Mouse (Mus musculus) frontal cortex, postnatal 14 days (tissue): ENCODE data around the gene Klk10.

Experiments
- DNase-seq, 2 experiments: peaks; one replicate each; pipeline ENCODE4 v3.0.0; 2022; ENCODE audit warnings: low spot score in 2 of 2

Gene Klk10

DNA sequence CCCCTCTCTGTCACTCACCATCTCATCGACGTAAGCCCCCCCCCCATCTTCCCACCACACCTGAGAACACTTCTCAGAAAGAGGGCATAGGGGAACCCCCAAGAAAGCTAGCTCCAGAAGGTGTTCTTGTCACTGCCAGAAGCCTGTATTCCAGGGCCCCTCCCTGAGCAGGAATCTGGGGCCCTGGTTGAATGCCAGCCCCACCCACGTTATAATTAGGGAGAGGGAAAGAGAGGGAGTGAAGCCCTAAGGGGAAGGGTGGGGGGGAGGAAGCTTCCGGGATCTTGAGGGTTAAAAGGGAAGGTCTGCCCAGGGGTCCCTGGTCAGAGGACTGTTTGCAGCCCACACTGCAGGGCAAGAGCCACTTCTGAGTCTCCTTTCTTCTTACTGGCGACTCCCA is at the start of gene Klk10:
Gene Klk10 (plus strand): TSS at position 290 of the 400 bp plus-strand sequence.
- no peak for DNase-seq

DNA sequence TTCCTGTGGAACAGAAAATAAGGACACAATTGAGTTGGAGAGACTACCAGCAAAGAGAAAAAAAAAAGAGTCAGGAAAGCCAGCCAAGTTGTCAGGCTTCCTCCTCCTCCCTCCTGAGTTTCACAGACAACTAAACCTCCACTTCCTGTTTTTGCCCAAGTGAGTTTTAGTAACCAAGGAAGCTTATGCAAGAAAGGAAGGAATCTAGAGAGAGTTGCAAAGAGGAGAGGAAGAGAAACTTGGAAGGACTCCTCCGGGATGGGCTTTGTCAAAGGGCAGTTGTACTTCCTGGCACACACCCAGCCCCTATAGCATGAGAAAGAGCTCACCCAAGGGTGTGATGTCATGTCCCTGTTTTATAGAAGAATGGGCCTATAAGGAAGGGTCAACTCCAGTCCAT is 33.0 kb upstream of the Klk10 start:
- no peak for DNase-seq

DNA sequence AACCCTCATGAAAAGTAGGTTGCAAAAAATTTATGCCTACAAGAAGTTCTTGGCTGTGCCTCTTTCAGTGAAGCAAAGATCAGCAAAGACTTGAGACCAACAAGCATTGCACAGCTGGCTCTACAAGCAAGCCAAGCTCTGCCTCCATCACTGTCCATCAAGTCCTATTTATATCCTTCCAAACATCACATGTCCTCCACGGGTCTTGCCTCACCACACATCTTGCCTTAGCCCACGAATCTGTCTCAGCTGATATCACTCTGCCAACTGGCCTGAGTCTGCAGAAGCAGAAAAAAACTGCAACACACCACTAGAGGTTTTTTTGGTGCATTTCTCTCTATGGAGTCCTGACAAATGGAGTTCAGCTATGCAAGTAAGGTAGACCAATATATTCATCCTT is 28.0 kb upstream of the Klk10 start:
- DNase-seq: no peak

DNA sequence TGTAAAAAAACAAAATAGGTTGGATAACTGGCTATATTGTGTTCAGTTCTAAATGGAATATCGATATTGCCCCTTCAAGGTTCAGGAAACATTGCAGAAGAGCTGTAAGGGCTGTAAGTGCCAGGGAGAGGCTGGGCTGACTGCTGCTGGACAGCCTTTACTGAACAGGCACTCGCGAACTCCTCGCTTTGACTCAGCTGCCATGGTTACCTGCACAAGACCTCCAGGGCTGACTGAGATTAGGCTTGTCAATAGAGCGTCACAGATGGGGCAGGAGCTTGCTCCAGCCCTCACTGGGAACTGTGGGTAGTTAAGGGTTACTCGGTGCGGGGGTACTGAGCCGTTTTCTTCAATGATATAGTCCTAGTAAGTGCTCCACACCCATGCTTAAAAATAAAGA is 14.4 kb upstream of the Klk10 start:
- DNase-seq: no peak

DNA sequence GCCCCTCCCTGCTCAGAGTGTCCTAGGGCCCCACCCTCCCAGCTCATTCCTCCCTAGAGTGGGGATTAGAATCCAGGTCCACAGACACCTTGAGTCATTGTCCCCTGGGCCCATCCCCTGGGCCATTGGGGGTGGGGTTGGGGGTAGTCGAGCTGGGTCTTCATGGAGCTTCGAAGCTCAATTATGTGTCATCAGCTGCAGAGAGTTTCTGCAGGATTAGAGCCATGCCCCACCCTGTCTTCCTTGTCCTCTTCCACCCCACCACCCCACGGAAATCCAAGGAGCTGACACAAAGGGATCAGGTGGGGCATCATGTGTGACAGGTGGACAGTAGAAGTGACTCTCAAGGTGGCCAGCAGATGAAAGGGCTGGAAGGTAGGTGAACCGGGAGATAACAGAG is 12.2 kb upstream of the Klk10 start, which contains the start of gene Klk12:
Gene Klk12 (plus strand): TSS at position 301 of the 400 bp plus-strand sequence.
- DNase-seq: no peak

DNA sequence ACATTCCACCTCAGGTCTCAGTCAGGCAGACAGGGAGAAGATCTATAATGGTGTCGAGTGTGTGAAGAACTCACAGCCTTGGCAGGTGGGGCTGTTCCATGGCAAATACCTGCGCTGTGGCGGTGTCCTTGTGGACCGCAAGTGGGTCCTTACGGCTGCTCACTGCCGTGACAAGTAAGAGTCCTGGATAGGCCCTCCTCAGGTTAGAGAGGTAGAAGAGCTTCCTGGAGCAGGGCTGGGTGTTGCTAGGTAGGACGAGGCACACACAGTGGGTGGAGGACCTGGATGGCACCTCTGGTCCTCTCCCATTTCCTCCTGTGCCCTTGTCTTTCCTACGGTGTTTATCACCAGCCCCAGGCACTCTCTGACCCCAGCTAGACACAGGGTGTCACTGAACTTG is 11.2 kb upstream of the Klk10 start:
- no peak for DNase-seq

DNA sequence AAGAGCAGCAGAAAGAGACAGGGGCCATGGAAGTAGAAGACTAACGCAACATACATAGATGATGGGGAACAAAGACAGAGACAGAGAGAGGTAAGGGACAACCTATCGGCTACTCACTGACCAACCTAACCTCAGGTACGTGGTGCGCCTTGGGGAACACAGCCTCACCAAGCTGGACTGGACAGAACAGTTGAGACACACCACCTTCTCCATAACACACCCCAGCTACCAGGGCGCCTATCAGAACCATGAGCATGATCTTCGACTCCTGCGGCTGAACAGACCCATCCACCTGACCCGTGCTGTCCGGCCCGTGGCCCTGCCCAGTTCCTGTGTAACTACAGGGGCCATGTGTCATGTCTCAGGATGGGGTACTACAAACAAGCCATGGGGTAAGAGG is 10.1 kb upstream of the Klk10 start:
- DNase-seq: no peak

DNA sequence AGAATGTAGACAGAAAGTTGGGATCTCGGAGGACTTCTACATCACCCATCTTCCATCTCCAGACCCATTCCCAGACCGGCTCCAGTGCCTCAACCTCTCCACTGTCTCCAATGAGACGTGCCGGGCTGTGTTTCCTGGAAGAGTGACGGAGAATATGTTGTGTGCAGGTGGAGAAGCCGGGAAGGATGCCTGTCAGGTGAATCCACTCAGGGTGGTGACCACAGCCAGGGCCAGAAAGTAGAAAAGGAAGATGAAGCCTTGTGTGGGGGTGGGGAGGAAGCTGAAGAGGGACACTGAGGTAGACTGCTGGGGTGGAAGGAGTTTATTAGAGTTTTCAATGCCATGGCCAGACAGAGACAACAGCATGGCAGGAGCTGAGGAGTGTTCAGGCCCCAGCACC is 8.9 kb upstream of the Klk10 start:
- DNase-seq: no peak

DNA sequence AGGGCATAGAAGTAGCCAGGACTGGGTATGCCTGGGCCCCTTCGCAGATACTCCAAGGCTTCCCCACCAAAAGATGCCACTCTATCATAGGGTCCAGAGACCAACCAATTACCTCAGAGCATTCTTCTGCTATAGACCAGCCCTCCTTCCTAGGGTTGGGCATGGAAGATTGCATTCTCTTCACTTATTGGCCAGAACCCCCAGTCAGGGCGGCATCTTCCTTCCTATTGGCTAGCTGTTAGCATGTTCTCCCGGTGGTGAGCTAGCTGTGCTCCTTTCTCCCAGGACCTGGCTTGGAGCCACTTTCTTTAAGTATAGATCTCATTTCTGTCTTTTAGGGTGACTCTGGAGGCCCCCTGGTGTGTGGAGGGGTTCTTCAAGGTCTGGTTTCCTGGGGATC is 7.9 kb upstream of the Klk10 start:
- DNase-seq: no peak

DNA sequence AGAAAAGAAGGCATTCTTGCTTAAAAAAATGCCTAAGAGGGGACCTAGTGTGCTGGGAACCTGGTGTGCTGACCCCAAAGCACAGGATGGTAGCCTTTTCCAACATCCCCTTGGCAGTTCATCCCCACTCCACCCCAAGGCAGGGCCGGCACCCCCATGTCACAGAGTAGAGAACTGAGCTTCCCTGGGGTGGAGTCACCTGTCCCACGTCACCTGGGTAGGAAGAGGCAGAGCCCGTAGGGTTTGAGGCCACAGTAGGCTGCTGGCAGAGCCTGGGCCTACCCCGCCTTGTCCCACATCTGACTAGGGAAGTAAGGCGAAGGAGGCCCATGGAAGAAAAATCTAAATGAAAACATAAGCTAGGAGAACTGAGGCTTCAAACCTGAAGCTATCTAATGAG is 6.5 kb upstream of the Klk10 start, which contains the start of gene Klk11:
Gene Klk11 (plus strand): TSS at position 241 of the 400 bp plus-strand sequence.
- no peak for DNase-seq

DNA sequence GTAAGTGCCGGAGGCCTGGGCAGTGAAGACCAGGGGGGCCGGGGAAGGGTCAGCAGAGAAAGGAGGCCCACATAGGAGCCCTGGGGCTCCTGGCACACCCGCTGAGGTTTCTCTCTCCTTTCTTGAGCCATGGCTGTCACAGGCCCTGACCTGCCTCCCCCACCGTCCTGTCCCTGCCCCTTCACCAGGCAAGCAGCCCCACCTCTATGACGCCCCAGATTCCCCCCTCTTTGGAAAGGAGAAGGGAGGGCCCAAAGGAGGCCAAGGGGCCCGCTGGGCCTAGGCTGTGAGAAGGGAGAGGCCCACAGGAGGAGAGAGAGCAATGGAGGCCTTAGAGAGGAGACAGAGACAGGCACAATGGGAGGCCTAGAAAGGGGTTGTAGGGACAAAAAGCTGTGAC is 6.0 kb upstream of the Klk10 start:
- no peak for DNase-seq

DNA sequence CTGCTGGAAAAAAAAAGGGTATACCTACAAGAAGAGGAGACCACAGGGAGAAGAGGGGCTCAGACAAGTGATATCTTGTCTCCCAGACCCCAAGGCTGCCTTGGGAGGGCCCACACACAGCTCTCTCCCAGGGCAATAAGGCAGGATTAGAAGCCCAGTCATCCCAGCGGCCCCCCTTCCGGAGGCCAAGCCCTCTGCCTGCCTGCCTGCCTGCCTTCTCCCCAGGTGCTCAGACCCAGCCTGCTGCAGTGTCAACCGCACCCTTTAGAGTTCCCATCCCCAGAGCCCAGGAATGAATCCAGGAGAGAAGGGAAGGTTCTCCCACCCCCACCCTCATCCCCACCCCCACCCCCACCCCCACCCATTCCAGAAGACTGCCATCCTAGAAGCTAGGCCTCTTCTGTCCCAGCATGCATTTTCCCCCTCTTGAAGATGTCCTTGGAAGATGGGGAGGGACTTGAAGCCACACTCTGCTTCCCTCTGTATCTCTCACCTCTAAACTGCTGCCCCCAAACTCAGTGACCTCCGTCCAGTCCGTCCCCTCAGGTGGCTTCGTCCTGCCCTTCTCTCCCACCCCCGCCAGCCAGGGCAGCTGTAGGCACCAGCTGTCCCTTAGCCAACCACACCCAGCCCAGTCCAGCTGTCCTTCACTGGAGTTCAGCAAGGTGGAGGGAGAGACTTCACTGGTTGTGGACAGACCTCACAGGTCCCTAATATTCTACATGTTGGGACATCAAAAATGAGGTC is 5.4 kb upstream of the Klk10 start:
- DNase-seq: no peak

DNA sequence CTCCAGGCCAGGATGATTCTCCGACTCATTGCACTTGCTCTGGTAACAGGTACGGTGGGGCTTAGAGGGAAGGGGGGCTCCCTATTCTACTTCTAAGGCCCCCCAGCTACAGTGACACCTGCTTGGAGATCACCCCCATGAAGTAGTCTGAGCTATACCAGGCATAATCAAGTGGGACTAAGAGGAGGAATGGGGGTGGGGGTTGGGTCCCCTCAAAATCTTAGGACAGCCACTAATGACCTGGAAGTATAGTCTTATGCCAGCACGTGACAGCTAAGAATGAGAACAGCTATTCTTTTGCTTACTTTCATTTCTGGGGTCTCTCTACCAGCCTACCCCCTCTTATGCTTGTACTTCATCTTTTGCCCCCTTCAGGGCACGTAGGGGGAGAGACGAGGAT is 4.3 kb upstream of the Klk10 start:
- DNase-seq: no peak

DNA sequence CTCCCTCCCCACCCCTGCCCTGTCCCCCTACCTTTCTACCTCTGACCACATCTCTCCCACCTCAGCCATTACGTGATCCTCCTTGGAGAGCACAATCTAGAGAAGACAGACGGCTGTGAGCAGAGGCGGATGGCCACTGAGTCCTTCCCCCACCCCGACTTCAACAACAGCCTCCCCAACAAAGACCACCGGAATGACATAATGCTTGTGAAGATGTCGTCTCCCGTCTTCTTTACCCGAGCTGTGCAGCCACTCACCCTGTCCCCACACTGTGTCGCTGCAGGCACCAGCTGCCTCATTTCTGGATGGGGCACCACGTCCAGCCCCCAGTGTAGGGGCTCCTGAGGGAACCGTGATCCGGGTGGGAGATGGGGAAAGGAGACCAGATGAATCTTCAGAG is 3.4 kb upstream of the Klk10 start:
- no peak for DNase-seq

DNA sequence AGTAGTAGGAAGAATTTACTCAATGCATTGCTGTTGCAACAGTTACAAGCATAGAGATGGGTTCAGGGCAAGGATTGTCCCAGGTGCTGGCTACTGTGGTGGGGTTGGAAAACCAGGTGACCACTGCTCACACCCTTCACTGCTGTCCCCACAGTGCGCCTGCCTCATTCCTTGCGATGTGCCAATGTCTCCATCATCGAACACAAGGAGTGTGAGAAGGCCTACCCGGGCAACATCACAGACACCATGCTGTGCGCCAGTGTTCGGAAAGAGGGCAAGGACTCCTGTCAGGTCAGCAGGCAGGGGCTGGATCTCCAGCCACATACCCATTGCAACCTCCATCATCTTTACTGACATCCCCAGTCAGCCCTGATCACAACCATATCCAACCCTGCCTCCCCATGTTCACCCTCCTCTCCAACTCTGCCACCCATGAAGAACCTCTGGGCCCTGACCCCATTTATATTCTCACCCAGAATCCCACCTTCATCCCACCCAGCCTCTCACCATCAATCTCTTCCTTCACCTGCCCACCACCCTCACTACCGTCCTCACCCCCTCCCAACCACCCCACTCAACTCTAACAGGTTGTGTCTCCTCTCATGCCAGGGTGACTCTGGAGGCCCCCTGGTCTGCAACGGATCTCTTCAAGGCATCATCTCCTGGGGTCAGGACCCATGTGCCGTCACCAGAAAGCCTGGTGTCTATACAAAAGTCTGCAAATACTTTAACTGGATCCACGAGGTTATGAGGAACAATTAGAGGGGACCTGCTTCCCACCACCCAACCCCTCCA is 2.5 kb upstream of the Klk10 start:
- no peak for DNase-seq

DNA sequence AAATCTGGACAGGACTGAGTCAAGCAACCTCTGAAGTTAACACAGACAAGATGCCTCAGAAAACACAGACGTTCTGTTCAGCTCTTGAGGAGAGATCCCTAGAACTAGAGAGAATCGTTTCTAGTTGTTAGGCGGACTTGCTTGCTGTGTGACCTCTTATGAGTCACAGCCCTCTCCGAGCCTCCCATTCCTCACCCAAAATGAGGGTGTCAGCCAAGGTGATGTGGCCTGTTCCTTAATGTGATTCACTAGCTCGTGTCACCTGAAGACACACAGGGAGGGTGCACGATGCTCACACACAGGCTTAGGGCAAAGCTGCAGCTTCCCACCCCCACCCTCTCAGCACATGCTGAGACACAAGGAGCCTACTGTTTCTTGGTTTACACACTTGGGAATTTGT is 594 bp upstream of the Klk10 start:
- no peak for DNase-seq

DNA sequence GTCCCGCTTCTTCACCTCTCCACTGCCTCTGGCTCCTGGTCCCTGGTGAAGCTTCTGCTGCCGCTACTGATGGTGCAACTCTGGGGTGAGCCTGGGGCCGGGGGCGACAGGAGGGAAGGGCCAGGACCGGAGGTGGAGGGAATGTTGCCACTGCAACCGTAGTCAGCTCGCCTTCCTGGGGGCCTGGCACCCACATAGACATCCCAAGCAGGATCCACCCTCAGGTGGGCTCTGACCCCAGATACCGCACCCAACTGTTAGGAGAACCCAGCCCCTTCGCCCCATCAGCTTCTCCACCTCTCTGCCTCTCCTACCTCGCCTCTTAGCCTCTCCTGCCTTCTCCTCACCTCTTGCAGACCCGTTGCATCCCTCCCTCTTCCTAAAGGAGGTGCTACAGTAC is 706 bp downstream of the Klk10 start:
- DNase-seq: no peak

DNA sequence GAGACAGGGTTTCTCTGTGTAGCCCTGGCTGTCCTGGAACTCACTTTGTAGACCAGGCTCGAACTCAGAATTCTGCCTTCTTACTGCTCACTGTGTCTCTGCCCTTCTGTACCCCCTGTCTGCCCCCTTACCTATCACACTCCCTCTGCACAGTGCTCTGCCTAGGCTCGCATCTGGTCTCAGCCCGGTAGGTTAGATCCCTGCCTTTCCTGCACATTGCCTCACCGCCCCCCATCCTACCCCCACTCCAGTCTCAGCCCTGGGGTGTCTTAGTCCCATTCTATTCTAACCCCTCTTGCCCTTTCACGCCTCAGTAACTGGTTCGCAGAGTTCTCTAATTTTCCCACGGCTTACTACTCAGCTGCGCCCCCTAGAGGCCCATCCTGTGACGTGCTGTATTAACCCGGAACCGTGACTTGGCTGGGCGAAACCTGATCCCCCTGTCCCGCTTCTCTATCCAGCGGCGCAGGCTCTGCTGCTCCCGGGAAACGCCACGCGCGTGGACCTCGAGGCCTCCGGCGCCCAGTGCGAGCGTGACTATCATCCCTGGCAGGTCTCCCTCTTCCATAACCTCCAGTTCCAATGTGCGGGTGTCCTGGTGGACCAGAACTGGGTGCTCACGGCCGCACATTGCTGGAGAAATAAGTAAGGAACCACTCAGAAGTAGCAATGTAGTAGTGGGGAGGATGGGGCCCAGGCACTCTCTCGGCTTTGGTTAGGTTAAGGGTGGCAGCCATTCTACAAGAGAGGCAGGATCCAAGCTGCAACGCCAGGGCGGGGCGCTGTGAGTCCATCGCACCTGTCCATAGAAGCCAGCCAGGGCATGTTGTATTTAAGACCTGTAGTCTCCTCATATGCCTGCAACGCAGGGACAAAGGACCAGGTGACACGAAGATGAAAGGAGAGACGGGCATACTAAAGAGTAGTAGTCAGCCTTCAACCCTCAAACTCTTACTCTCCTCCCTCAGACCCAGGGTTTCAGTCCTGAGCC is 1.7 kb downstream of the Klk10 start:
- DNase-seq: peak in 1 of 2 experiments; percentile 67

DNA sequence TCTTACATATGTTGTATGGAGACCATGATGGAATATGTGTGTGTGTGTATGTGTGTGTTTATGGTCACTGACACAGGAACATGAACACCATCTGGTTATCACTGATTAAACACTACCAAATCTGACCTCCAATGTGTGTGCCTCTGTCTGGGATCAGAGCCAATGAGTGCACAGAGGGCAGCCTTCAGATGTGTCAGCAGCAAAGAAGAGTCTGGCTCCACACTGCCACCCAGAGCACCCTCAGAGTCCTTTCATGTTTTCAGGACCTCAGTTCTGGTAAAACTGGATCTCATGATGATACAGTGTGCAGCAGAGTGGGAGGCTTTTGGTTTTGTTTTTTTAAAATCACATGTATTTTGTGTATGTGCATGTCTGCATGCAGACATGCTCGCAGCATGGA is 4.5 kb downstream of the Klk10 start:
- DNase-seq: no peak

DNA sequence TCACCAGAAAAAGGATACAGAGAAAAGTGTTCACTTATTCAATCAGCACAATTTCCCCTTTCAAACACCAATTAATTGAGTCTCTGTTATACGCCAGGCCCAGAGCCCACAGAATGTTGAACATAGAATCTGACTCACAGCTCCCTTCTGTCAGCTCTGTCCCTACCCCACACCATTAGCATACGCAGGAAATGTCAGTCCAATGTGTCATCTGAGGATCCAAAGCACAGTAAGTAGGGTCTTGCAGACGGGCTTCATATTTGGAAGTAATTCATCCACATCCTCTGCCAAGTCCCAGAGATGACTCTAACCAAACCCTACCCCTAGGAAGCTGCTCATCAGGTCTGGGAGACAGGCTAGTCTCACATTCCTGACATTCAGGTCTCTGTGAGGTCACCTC is 7.3 kb downstream of the Klk10 start:
- no peak for DNase-seq

DNA sequence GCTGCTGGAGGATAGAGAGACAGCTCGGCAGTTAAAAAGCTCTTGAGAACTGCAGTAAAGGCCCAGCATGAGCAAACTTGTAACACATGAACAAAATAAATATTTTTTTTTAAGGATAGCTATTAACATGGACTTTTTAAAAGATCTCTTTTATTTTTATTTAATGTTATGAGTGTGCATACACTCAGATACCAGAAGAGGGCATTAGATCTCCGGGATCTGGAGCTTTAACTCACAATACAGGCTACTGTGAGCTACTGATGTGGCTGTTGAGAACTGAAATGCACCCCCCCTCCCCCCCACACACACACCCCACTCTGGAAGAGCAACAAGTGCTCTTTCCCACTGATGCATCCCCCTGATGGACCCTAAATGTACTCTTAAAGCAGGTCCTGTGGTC is 8.5 kb downstream of the Klk10 start:
- no peak for DNase-seq

DNA sequence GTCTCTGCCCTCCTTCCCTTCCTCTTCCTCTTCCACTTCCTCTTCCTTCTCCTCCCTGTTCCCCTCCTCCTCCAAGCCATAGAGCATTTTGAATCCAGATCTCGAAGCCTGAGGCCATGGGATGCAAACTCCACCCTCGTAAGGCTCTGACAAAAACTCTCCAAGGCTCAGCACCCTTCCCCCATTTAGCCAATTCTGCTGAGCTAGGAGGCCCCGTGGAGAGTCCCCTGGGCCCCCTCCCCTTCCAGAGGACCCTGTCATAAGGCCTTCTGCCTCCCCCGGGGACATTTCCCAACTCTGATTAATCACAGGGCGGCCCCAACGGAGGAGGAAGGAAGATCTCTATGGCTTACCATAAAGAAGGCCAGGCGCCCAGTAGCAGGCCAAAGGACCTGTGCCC is 10.8 kb downstream of the Klk10 start, which contains the start of gene Klk9:
Gene Klk9 (plus strand): TSS at position 301 of the 400 bp plus-strand sequence.
- no peak for DNase-seq
